Mouse (Mus musculus) lung, embryonic 15.5 days (tissue): ENCODE measurements around the gene Kcnq1. TPM values are rescaled to one million over a fixed set of nuclear protein-coding genes. Genes with fewer than 3 reads are reported as not detected.

Experiments
- ATAC-seq: fragments of 200-750 bp; cut with Nextera tagmentation; 2 replicates; pipeline ENCODE4 v1.8.0; 2017; ENCODE audit warnings: moderate number of reproducible peaks, borderline replicate concordance; ENCODE audit not compliant: low FRiP score, low TSS enrichment; ENCODE audit errors: extremely low read depth
- H3K27ac ChIP-seq: fragments of 300-500 bp; sonication (generic); 2 replicates; pipeline ENCODE4 v1.5.1; 2015; ENCODE audit warnings: moderate library complexity, mild to moderate bottlenecking, inconsistent platforms
- H3K27me3 ChIP-seq: fragments of 300-500 bp; sonication (generic); 2 replicates; pipeline ENCODE4 v1.6.1; 2015; ENCODE audit warnings: inconsistent platforms
- H3K36me3 ChIP-seq: fragments of 300-500 bp; sonication (generic); 2 replicates; pipeline ENCODE4 v1.6.1; 2015; ENCODE audit warnings: inconsistent platforms
- H3K4me1 ChIP-seq: fragments of 300-500 bp; sonication (generic); 2 replicates; pipeline ENCODE4 v1.6.1; 2015; ENCODE audit warnings: inconsistent platforms
- H3K4me2 ChIP-seq: fragments of 300-500 bp; sonication (generic); 2 replicates; pipeline ENCODE4 v1.6.1; 2015; ENCODE audit warnings: inconsistent platforms, mild to moderate bottlenecking, moderate library complexity
- H3K4me3 ChIP-seq: fragments of 300-500 bp; sonication (generic); 2 replicates; pipeline ENCODE4 v1.5.1; 2015; ENCODE audit warnings: mild to moderate bottlenecking, inconsistent platforms
- H3K9ac ChIP-seq: fragments of 300-500 bp; sonication (generic); 2 replicates; pipeline ENCODE4 v1.6.1; 2015; ENCODE audit warnings: inconsistent platforms
- H3K9me3 ChIP-seq: fragments of 300-500 bp; sonication (generic); 2 replicates; pipeline ENCODE4 v1.6.1; 2016; ENCODE audit warnings: inconsistent platforms
- WGBS: fragments of 180-500 bp; shearing (Covaris S2); methylation state at CpG from one replicate; pipeline ENCODE4 v1.1.7; 2015; 5-methylcytosine and 5-hydroxymethylcytosine counted together
- polyA plus RNA-seq: library from polyadenylated mRNA; unstranded; fragments of >200 nt; fragmentation: Nextera tagmentation; extraction: Ambion mirVana; gene quantifications from 2 replicates; pipeline ENCODE4 v1.2.1, GENCODE M21; 2015

Kcnq1 gene
- polyA plus RNA-seq, 1 experiment from 2014 or later, result 6.0 TPM

DNA sequence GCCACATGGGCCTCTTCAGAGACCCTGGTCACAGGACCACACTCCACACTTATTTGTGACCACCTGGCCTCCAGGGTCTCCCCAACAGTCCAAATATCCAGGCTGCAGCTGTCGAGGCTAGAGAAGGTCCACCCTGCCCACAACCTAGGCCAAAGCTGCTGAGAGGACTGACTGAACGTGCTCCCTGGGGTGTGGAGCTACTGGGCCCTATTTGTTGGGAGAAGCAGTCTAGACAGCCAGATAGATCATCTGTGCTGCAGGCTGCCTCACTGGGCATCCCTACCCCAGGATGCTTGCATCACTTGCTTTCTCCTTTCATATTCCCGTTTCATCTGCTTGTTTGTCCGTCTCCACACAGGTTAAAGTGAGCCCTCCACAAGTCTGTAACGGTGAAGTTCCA, 356.4 kb downstream of the Kcnq1 start:
- Histone ChIP-seq H3K9me3 (peaks cover 10% of the 10 kb centered on the region; the same call in 1 of the 2 replicates), H3K27ac (0 out of 2 replicates have a peak overlapping the region, but pooled peaks have one; percentile 13), H3K9ac (no peak overlapping the region), H3K4me1 (peaks cover 36% of the 10 kb centered on the region), H3K4me2 (no peak overlapping the region), H3K36me3 (no peaks in the 10 kb centered on the region), H3K27me3 (peaks cover 4% of the 10 kb centered on the region; the same call in 1 of the 2 replicates), H3K4me3 (no peak overlapping the region)
- ATAC-seq, result no peak
- 81% methylated on average over 5 of the region's 5 CpGs for WGBS

GRCm38 (mm10) chr7:143463865-143464415, 357.8 kb downstream of the Kcnq1 start:
- no peak for ATAC-seq
- 28% methylated on average over 11 of the region's 11 CpGs for WGBS

GRCm38 (mm10) chr7:143464811-143465560, 358.8 kb downstream of the Kcnq1 start:
- no peaks in the 10 kb centered on the region for H3K36me3 ChIP-seq
- H3K27ac ChIP-seq, result peak overlapping the region; percentile 74
- peak overlapping the region; percentile 34 for H3K4me3 ChIP-seq
- peaks cover 36% of the 10 kb centered on the region for H3K4me1 ChIP-seq
- H3K4me2 ChIP-seq, result peak overlapping the region; percentile 77
- H3K27me3 ChIP-seq, result 0 out of 2 replicates have a peak, but pooled peaks cover 4% of the 10 kb centered on the region
- WGBS, result 13% methylated on average over 56 of the region's 56 CpGs
- peak overlapping the region; percentile 27 for H3K9ac ChIP-seq
- peaks cover 10% of the 10 kb centered on the region; the same call in 1 of the 2 replicates for H3K9me3 ChIP-seq
- peak; percentile 29 for ATAC-seq

More at GRCm38 (mm10) chr7:143463865-143464415, 357.8 kb downstream of the Kcnq1 start:
- no peak overlapping the region for H3K4me3 ChIP-seq
- H3K4me1 ChIP-seq, result peaks cover 36% of the 10 kb centered on the region
- peaks cover 4% of the 10 kb centered on the region; the same call in 1 of the 2 replicates for H3K27me3 ChIP-seq
- H3K9ac ChIP-seq, result no peak overlapping the region
- H3K9me3 ChIP-seq, result peaks cover 10% of the 10 kb centered on the region; the same call in 1 of the 2 replicates
- H3K27ac ChIP-seq, result peak overlapping the region; percentile 74
- H3K4me2 ChIP-seq, result peak overlapping the region; percentile 77; the same call in 1 of the 2 replicates
- H3K36me3 ChIP-seq, result no peaks in the 10 kb centered on the region

- H3K9ac ChIP-seq, result no peak overlapping the region
- no peak overlapping the region for H3K4me3 ChIP-seq
- peaks cover 36% of the 10 kb centered on the region for H3K4me1 ChIP-seq
- H3K27ac ChIP-seq, result no peak overlapping the region
- H3K9me3 ChIP-seq, result no peaks in the 10 kb centered on the region
- 0 out of 2 replicates have a peak, but pooled peaks have one; percentile 13 for ATAC-seq
- 0 out of 2 replicates have a peak, but pooled peaks cover 4% of the 10 kb centered on the region for H3K27me3 ChIP-seq
- H3K36me3 ChIP-seq, result no peaks in the 10 kb centered on the region
- 30% methylated on average over 14 of the region's 14 CpGs for WGBS
- H3K4me2 ChIP-seq, result no peak overlapping the region
Measured at GRCm38 (mm10) chr7:143466099-143466677, 360.0 kb downstream of the Kcnq1 start.

DNA sequence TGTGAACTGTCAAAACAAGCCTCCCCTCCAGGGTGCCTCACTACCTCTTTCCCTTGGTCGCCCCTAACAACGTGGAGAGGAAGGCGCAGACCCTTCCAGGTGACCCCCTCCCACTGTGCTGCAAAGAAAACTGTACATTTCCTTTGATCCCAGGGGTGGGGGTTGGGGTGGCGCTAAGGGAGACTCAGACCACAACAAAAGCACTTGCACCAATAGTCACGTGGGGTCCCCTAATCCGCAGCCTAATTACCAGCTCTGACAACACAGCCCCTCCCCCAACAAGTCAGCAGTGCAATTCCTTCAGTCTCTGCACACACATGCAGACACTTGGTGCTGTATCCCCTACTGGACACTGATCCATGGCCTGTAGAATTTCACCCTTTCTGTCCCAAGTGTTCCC, 361.6 kb downstream of the Kcnq1 start:
- 14% methylated on average over 6 of the region's 6 CpGs for WGBS
- H3K9ac ChIP-seq, result no peak overlapping the region
- no peak for ATAC-seq
- no peaks in the 10 kb centered on the region for H3K36me3 ChIP-seq
- no peak overlapping the region for H3K27ac ChIP-seq
- H3K27me3 ChIP-seq, result 0 out of 2 replicates have a peak, but pooled peaks cover 4% of the 10 kb centered on the region
- no peak overlapping the region for H3K4me2 ChIP-seq
- H3K4me1 ChIP-seq, result peaks cover 24% of the 10 kb centered on the region
- H3K9me3 ChIP-seq, result no peaks in the 10 kb centered on the region
- H3K4me3 ChIP-seq, result no peak overlapping the region

GRCm38 (mm10) chr7:143469946-143470345, 363.8 kb downstream of the Kcnq1 start:
- no peak overlapping the region for H3K4me2 ChIP-seq
- H3K4me3 ChIP-seq, result no peak overlapping the region
- WGBS, result 9% methylated on average over 8 of the region's 8 CpGs
- H3K36me3 ChIP-seq, result no peaks in the 10 kb centered on the region
- no peak for ATAC-seq
- H3K4me1 ChIP-seq, result peaks cover 13% of the 10 kb centered on the region
- H3K27me3 ChIP-seq, result 0 out of 2 replicates have a peak, but pooled peaks cover 1% of the 10 kb centered on the region
- H3K9me3 ChIP-seq, result no peaks in the 10 kb centered on the region
- H3K9ac ChIP-seq, result no peak overlapping the region
- H3K27ac ChIP-seq, result no peak overlapping the region; the same call in 1 of the 2 replicates

- no peak within 1 kb of the TSS for H3K9ac ChIP-seq
- H3K9me3 ChIP-seq, result no peaks in the 10 kb centered on the region
- H3K4me2 ChIP-seq, result peak within 1 kb of the TSS; percentile 19; the same call in 1 of the 2 replicates
- H3K4me3 ChIP-seq, result no peak within 1 kb of the TSS
- no peaks in the 10 kb centered on the region for H3K27me3 ChIP-seq
- H3K36me3 ChIP-seq, result no peaks in the 10 kb centered on the region
- no peak within 1 kb of the TSS for H3K27ac ChIP-seq
- WGBS, result 21% methylated on average over 4 of the region's 4 CpGs
- ATAC-seq, result no peak
- H3K4me1 ChIP-seq, result 0 out of 2 replicates have a peak, but pooled peaks cover 8% of the 10 kb centered on the region
Measured at GRCm38 (mm10) chr7:143473347-143474101, 367.4 kb downstream of the Kcnq1 start, which contains the start of gene Slc22a18. Gene Slc22a18 (plus strand): TSS chr7:143473736.

DNA sequence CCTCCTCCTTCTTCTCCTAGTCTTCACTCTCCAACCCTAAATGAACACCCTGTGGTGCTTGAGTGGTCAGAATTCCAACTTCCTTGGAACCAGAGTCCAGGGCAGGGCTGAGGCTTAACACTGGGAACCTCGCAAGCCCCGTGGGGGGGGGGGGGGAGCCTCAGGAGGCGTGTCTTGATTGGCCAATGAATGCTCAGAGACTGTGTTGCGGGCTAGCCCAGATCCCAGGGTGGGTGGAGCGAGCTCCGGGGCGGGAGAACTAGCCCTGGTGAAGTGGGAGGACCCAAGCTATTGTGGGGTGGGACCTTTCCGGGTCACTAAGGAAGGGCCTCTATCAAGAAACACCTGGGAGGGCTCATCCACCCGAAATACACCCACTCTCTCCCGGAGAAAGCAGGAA, 368.6 kb downstream of the Kcnq1 start:
- Histone ChIP-seq H3K4me3 (no peak overlapping the region), H3K27ac (no peak overlapping the region), H3K4me2 (no peak overlapping the region), H3K36me3 (no peaks in the 10 kb centered on the region), H3K27me3 (no peaks in the 10 kb centered on the region; the same call in 1 of the 2 replicates), H3K9me3 (no peaks in the 10 kb centered on the region), H3K9ac (no peak overlapping the region), H3K4me1 (0 out of 2 replicates have a peak, but pooled peaks cover 8% of the 10 kb centered on the region)
- no peak for ATAC-seq
- 33% methylated on average over 10 of the region's 10 CpGs for WGBS

GRCm38 (mm10) chr7:143475876-143476275, 369.7 kb downstream of the Kcnq1 start:
- Histone ChIP-seq H3K4me2 (no peak overlapping the region), H3K9me3 (no peaks in the 10 kb centered on the region), H3K9ac (no peak overlapping the region), H3K36me3 (no peaks in the 10 kb centered on the region), H3K27ac (no peak overlapping the region), H3K4me3 (no peak overlapping the region), H3K4me1 (0 out of 2 replicates have a peak, but pooled peaks cover 8% of the 10 kb centered on the region), H3K27me3 (no peaks in the 10 kb centered on the region; the same call in 1 of the 2 replicates)
- ATAC-seq, result no peak
- 57% methylated on average over 11 of the region's 11 CpGs for WGBS
